Mouse (Mus musculus) lung, postnatal 0 days (tissue): Measurements from ENCODE around the gene Poc1a.

Experiments
- CTCF ChIP-seq: IDR thresholded peaks from 2 replicates; pipeline ENCODE4 v1.5.1; 2016; ENCODE audit warnings: antibody characterized with exemption, mild to moderate bottlenecking
- EP300 ChIP-seq: IDR thresholded peaks from 2 replicates; pipeline ENCODE4 v1.6.1; 2016; ENCODE audit warnings: antibody characterized with exemption, mild to moderate bottlenecking, control low read depth

DNA sequence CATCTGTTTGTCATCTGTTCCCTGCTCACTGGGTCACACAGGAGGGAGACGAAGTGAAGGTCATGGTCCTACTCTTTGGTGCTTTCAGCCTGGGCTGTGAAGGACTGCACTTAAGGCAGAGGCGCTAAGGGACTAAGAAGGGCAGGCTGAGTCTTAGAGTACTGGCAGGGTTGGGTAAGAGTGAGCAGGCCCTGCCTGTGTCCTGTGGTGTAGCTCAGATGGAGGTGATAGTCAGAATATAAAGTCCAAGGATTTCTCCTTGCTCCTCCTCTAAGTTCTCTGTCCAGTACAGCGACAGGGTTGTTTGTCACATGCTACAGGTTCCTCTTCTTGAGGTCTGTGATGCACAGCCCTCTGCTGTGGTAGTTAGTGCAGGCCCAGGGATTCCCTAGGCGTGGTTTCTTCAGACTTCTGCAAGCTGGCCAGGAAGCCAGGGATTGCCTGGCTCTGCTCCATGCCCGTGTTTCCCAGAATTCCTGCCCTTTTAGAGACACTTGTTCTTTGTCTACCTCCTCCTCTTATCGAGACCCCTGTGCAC, 15.8 kb downstream of the Poc1a start:
- TF ChIP-seq CTCF = no peak
- TF ChIP-seq EP300 = no peak
